18 mouse cellular contexts compared by ENCODE assay signal in genomic region chr17:33900281-33900988, GRCm38 (mm10). TPM values are rescaled to one million over a fixed set of nuclear protein-coding genes. Genes with fewer than 3 reads are reported as not detected.
DNase-seq lines count a peak whose midpoint lies in the region; ATAC-seq and TF ChIP-seq lines count a peak whose summit lies in the region.
"Had no signal": no experiment of that assay in that cellular context is flagged by ENCODE, and none has a peak within 500 bp of the region (broad histone marks: within the 10 kb centered on the region; RNA-seq: fewer than 3 reads in every experiment).

No protein-coding gene starts in this region.

- H3K27me3 ChIP-seq in heart, embryonic 13.5 days (replicated peaks) = no peaks in the 10 kb centered on the region
- H3K27me3 ChIP-seq in MEL (ENCODE audit: control insufficient read depth in 1 of 2, insufficient read depth in 2 of 2, low read length in 2 of 2) = no peaks in the 10 kb centered on the region
- H3K27me3 ChIP-seq in liver, embryonic 15.5 days = no peaks in the 10 kb centered on the region

- no peak for DNase-seq in heart, postnatal 10 days
- no peak for DNase-seq in MEL (ENCODE audit: low read depth, low spot score)
- DNase-seq in urinary bladder, postnatal 10 days (ENCODE audit: low spot score) = no peak
- DNase-seq: gastrocnemius, postnatal 36 days; kidney, adult 18-20 months; kidney, postnatal 36 days; left cerebral cortex, postnatal 4 days; lung, adult 2 months; lung, postnatal 4 days; midbrain, embryonic 14.5 days; right cerebral cortex, postnatal 14 days; thymus, adult 18-20 months had no signal

- WGBS in heart, embryonic 13.5 days = 53% methylated on average over 7 of the region's 7 CpGs
- WGBS in bone marrow, adult 2 months = 50% methylated on average over 7 of the region's 7 CpGs
- 46% methylated on average over 7 of the region's 7 CpGs for WGBS in liver, embryonic 15.5 days (ENCODE audit: insufficient replicate concordance)

- H3K27ac ChIP-seq in heart, embryonic 13.5 days (replicated peaks) = no peak overlapping the region
- H3K27ac ChIP-seq in MEL (ENCODE audit: control insufficient read depth, low read depth, low read length) = no peak overlapping the region
- H3K27ac ChIP-seq in bone marrow, adult 2 months (ENCODE audit: control insufficient read depth, insufficient read depth, low read depth, low read length, poor library complexity) = peak overlapping the region; percentile 12; the same call in 1 of the 2 replicates
- peak overlapping the region; percentile 90 for H3K27ac ChIP-seq in liver, embryonic 15.5 days (replicated peaks)
- H3K27ac ChIP-seq: hindbrain, embryonic 14.5 days had no signal

- ATAC-seq in heart, embryonic 13.5 days (ENCODE audit: extremely low read depth, insufficient number of reproducible peaks, low FRiP score, low TSS enrichment) = no peak
- ATAC-seq in liver, embryonic 15.5 days (ENCODE audit: insufficient read depth) = peak; percentile 45
- no peak for ATAC-seq in CD4-positive, CD25-positive, alpha-beta regulatory T cell, adult 4 months

- H3K9me3 ChIP-seq in heart, embryonic 13.5 days = no peaks in the 10 kb centered on the region
- no peaks in the 10 kb centered on the region for H3K9me3 ChIP-seq in MEL (replicated peaks; ENCODE audit: insufficient read depth, low read length)
- no peaks in the 10 kb centered on the region for H3K9me3 ChIP-seq in liver, embryonic 15.5 days (replicated peaks)

- TF ChIP-seq EP300 in MEL (IDR thresholded peaks at IDR 0.05; ENCODE audit: low read depth in 1 of 2, low read length in 2 of 2) = no peak

- H3K9ac ChIP-seq in heart, embryonic 13.5 days = peak overlapping the region; percentile 37; the same call in 1 of the 2 replicates
- no peak overlapping the region for H3K9ac ChIP-seq in MEL (ENCODE audit: control insufficient read depth, low read depth, low read length, poor library complexity, severe bottlenecking)
- 0 out of 2 replicates have a peak overlapping the region, but pooled peaks have one; percentile 30 for H3K9ac ChIP-seq in liver, embryonic 15.5 days
- H3K9ac ChIP-seq: hindbrain, embryonic 14.5 days had no signal

- H3K4me1 ChIP-seq in heart, embryonic 13.5 days = peaks cover 8% of the 10 kb centered on the region
- H3K4me1 ChIP-seq in MEL (ENCODE audit: control insufficient read depth in 1 of 2, insufficient read depth in 2 of 2, low read length in 2 of 2) = peaks cover 21 to 47% of the 10 kb centered on the region in 2 experiments
- H3K4me1 ChIP-seq in bone marrow, adult 2 months (ENCODE audit: control insufficient read depth, insufficient read depth, low read length) = peaks cover 6% of the 10 kb centered on the region
- peaks cover 77% of the 10 kb centered on the region for H3K4me1 ChIP-seq in liver, embryonic 15.5 days (replicated peaks)

- TF ChIP-seq POLR2A in MEL (IDR thresholded peaks at IDR 0.05; ENCODE audit: control insufficient read depth in 1 of 2, insufficient read depth in 1 of 2, low read depth in 1 of 2, low read length in 2 of 2, poor library complexity in 1 of 2) = no peak
- TF ChIP-seq POLR2A in bone marrow, adult 2 months (IDR thresholded peaks at IDR 0.05; ENCODE audit: borderline replicate concordance, control insufficient read depth, low read depth, low read length) = no peak

- no peak for TF ChIP-seq RAD21 in MEL (IDR thresholded peaks at IDR 0.05; ENCODE audit: low read depth, low read length)

- intact Hi-C loops in heart, postnatal 10 days (cut with DNase I) = no loop called here

- H3K36me3 ChIP-seq in heart, embryonic 13.5 days = no peaks in the 10 kb centered on the region
- peaks cover 0 to 30% of the 10 kb centered on the region in 2 experiments; a peak in 2 of 4 replicates for H3K36me3 ChIP-seq in MEL (ENCODE audit: control insufficient read depth in 1 of 2, insufficient read depth in 2 of 2, low read length in 2 of 2)
- H3K36me3 ChIP-seq in liver, embryonic 15.5 days (replicated peaks) = no peaks in the 10 kb centered on the region

- no peak overlapping the region for H3K4me3 ChIP-seq in heart, embryonic 13.5 days
- H3K4me3 ChIP-seq in MEL (ENCODE audit: control insufficient read depth in 1 of 2, insufficient read depth in 1 of 2, low read depth in 2 of 2, low read length in 2 of 2) = no peak overlapping the region
- no peak overlapping the region for H3K4me3 ChIP-seq in bone marrow, adult 2 months (replicated peaks; ENCODE audit: control insufficient read depth, low read depth, low read length)
- H3K4me3 ChIP-seq in liver, embryonic 15.5 days (replicated peaks) = no peak overlapping the region

- no peak overlapping the region for H3K4me2 ChIP-seq in heart, embryonic 13.5 days
- H3K4me2 ChIP-seq in liver, embryonic 15.5 days = peak overlapping the region; percentile 32; the same call in 1 of the 2 replicates
- H3K4me2 ChIP-seq: hindbrain, embryonic 14.5 days had no signal

- no peaks in the 10 kb centered on the region for H3K79me2 ChIP-seq in MEL (ENCODE audit: control insufficient read depth, insufficient read depth, low read length, poor library complexity)

- no peak for TF ChIP-seq CTCF in MEL (IDR thresholded peaks at IDR 0.05 in 2 of 3, conservative IDR thresholded peaks at IDR 0.05 in 1 of 3; ENCODE audit: control insufficient read depth in 1 of 3, insufficient read depth in 1 of 3, low read depth in 2 of 3, low read length in 3 of 3, poor library complexity in 1 of 3, severe bottlenecking in 1 of 3)
- TF ChIP-seq CTCF in bone marrow, adult 2 months (IDR thresholded peaks at IDR 0.05; ENCODE audit: control insufficient read depth, insufficient read depth, low read length) = no peak

TF ChIP-seq in MEL, 35 proteins besides CTCF, POLR2A, EP300 and RAD21:
- TF ChIP-seq ZNF384 (IDR thresholded peaks at IDR 0.05; ENCODE audit: low read depth, low read length) (peak; percentile 76), TBP (IDR thresholded peaks at IDR 0.05; ENCODE audit: low read depth, low read length) (no peak)
TF ChIP-seq in MEL: peak in this region for 1.

RNA-seq across cellular contexts. Expression of gene Platr17, which starts 4.5 kb away (rescaled TPM):
- 0.19 TPM in 1 of 2 replicates, not detected in the other for polyA plus RNA-seq in heart, embryonic 13.5 days (2015; fragmentation: Nextera tagmentation; extraction: Ambion mirVana)
- total RNA-seq in heart, postnatal 10 days (2021) = not detected
- not detected in 2 replicates for total RNA-seq in MEL (2012; rRNA removed)
- polyA plus RNA-seq in MEL (2012; ENCODE audit: insufficient read depth in 1 of 2, insufficient read length in 2 of 2, low read depth in 1 of 2, low replicate concordance in 2 of 2, missing spikeins in 1 of 2) = not detected
- polyA plus RNA-seq in bone marrow, adult 2 months (2011; ENCODE audit: insufficient read depth, insufficient read length, low replicate concordance, missing spikeins) = 1.2 and 1.9 TPM in 2 replicates
- polyA plus RNA-seq in liver, embryonic 15.5 days (2015; fragmentation: Nextera tagmentation; extraction: Ambion mirVana) = 0.35 and 0.38 TPM in 2 replicates
- polyA plus RNA-seq in CD4-positive, CD25-positive, alpha-beta regulatory T cell, adult 4 months (2017; shearing (Covaris generic)) = 1 to 10 TPM; 2.0 to 3.1 TPM
- total RNA-seq: adrenal gland, adult 18-20 months; gastrocnemius, postnatal 36 days; left cerebral cortex, postnatal 4 days had no signal
- polyA plus RNA-seq: midbrain, embryonic 14.5 days had no signal

RNA-seq across cellular contexts. Expression of gene Daxx, which starts 8.8 kb away (rescaled TPM):
- 31.7 and 35.3 TPM in 2 replicates for polyA plus RNA-seq in heart, embryonic 13.5 days (2015; fragmentation: Nextera tagmentation; extraction: Ambion mirVana)
- 10 to 100 TPM; 16.9 to 18.3 TPM for total RNA-seq in heart, postnatal 10 days (2021)
- 39.6 and 40.6 TPM in 2 replicates for total RNA-seq in MEL (2012; rRNA removed)
- polyA plus RNA-seq in MEL (2012; ENCODE audit: insufficient read depth in 1 of 2, insufficient read length in 2 of 2, low read depth in 1 of 2, low replicate concordance in 2 of 2, missing spikeins in 1 of 2) = 10 to 100 TPM in 1 of 2 experiments, not detected in 1; 68.0 TPM
- polyA plus RNA-seq in bone marrow, adult 2 months (2011; ENCODE audit: insufficient read depth, insufficient read length, low replicate concordance, missing spikeins) = 26.4 and 42.3 TPM in 2 replicates
- 18.7 and 20.4 TPM in 2 replicates for polyA plus RNA-seq in liver, embryonic 15.5 days (2015; fragmentation: Nextera tagmentation; extraction: Ambion mirVana)
- 100 to 1,000 TPM; 117 to 200 TPM for polyA plus RNA-seq in CD4-positive, CD25-positive, alpha-beta regulatory T cell, adult 4 months (2017; shearing (Covaris generic))

RNA-seq across cellular contexts. Expression of gene Kifc1, which starts 10.0 kb away (rescaled TPM):
- polyA plus RNA-seq in heart, embryonic 13.5 days (2015; fragmentation: Nextera tagmentation; extraction: Ambion mirVana) = 5.3 and 5.4 TPM in 2 replicates
- total RNA-seq in heart, postnatal 10 days (2021) = 10 to 100 TPM; 12.6 to 13.8 TPM
- total RNA-seq in MEL (2012; rRNA removed) = 17.1 and 20.6 TPM in 2 replicates
- 10 to 100 TPM in 1 of 2 experiments, not detected in 1; 53.5 TPM for polyA plus RNA-seq in MEL (2012; ENCODE audit: insufficient read depth in 1 of 2, insufficient read length in 2 of 2, low read depth in 1 of 2, low replicate concordance in 2 of 2, missing spikeins in 1 of 2)
- polyA plus RNA-seq in bone marrow, adult 2 months (2011; ENCODE audit: insufficient read depth, insufficient read length, low replicate concordance, missing spikeins) = 358 and 477 TPM in 2 replicates
- 7.5 and 8.3 TPM in 2 replicates for polyA plus RNA-seq in liver, embryonic 15.5 days (2015; fragmentation: Nextera tagmentation; extraction: Ambion mirVana)
- polyA plus RNA-seq in CD4-positive, CD25-positive, alpha-beta regulatory T cell, adult 4 months (2017; shearing (Covaris generic)) = 1 to 10 TPM; 1.3 to 4.7 TPM

RNA-seq across cellular contexts. Expression of gene Tapbp, which starts 15.3 kb away (rescaled TPM):
- 34.2 and 36.8 TPM in 2 replicates for polyA plus RNA-seq in heart, embryonic 13.5 days (2015; fragmentation: Nextera tagmentation; extraction: Ambion mirVana)
- 10 to 100 TPM; 85.4 to 98.6 TPM for total RNA-seq in heart, postnatal 10 days (2021)
- total RNA-seq in MEL (2012; rRNA removed) = 14.7 and 24.3 TPM in 2 replicates
- 10 to 100 TPM in 1 of 2 experiments, not detected in 1; 33.3 TPM for polyA plus RNA-seq in MEL (2012; ENCODE audit: insufficient read depth in 1 of 2, insufficient read length in 2 of 2, low read depth in 1 of 2, low replicate concordance in 2 of 2, missing spikeins in 1 of 2)
- 75.8 and 87.3 TPM in 2 replicates for polyA plus RNA-seq in bone marrow, adult 2 months (2011; ENCODE audit: insufficient read depth, insufficient read length, low replicate concordance, missing spikeins)
- polyA plus RNA-seq in liver, embryonic 15.5 days (2015; fragmentation: Nextera tagmentation; extraction: Ambion mirVana) = 33.3 and 35.7 TPM in 2 replicates
- polyA plus RNA-seq in CD4-positive, CD25-positive, alpha-beta regulatory T cell, adult 4 months (2017; shearing (Covaris generic)) = 100 to 1,000 TPM; 348 to 555 TPM

RNA-seq across cellular contexts. Expression of gene Zbtb22, which starts 15.3 kb away (rescaled TPM):
- 12.8 and 12.9 TPM in 2 replicates for polyA plus RNA-seq in heart, embryonic 13.5 days (2015; fragmentation: Nextera tagmentation; extraction: Ambion mirVana)
- total RNA-seq in heart, postnatal 10 days (2021) = 10 to 100 TPM; 29.4 to 33.0 TPM
- total RNA-seq in MEL (2012; rRNA removed) = 18.6 and 20.2 TPM in 2 replicates
- 10 to 100 TPM in 1 of 2 experiments, not detected in 1; 30.0 TPM for polyA plus RNA-seq in MEL (2012; ENCODE audit: insufficient read depth in 1 of 2, insufficient read length in 2 of 2, low read depth in 1 of 2, low replicate concordance in 2 of 2, missing spikeins in 1 of 2)
- 21.2 and 26.3 TPM in 2 replicates for polyA plus RNA-seq in bone marrow, adult 2 months (2011; ENCODE audit: insufficient read depth, insufficient read length, low replicate concordance, missing spikeins)
- polyA plus RNA-seq in liver, embryonic 15.5 days (2015; fragmentation: Nextera tagmentation; extraction: Ambion mirVana) = 8.2 and 9.8 TPM in 2 replicates
- polyA plus RNA-seq in CD4-positive, CD25-positive, alpha-beta regulatory T cell, adult 4 months (2017; shearing (Covaris generic)) = 1 to 10 TPM; 3.6 to 3.8 TPM

Comparison
In these comparisons a context has a peak if more than half of its experiments do, and no peak if none do; other contexts are left out.
1. H3K27ac ChIP-seq: peak in bone marrow, adult 2 months (single experiment) and liver, embryonic 15.5 days (single experiment); none in heart, embryonic 13.5 days (single experiment) and MEL (single experiment).